Comparison of ENCODE assay signal across 11 mouse cellular contexts in the genomic region with DNA sequence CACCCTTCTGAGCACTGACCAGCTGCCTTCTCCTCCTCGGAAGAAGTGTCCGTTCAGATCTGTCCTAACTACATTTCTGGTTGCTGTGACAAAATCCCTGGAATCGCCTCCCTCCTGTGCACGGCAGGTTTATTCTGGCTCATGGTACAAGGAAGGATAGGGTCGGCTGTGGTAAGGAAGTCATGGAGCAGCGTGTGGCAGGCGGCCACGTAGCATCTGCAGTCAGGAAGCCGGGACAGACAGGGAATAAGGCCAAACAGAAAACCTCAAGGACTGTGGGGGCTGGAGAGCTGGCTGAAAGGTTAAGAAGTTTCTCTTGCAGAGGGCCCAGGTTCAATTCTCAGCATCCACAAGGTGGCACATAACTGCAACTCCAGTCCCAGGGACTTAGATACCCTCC.
A peak's percentile ranks its signal among the peaks of the same experiment; 100 is the strongest.
DNase-seq lines count a peak whose midpoint lies in the region; ATAC-seq and TF ChIP-seq lines count a peak whose summit lies in the region.
"Had no signal": no experiment of that assay in that cellular context is flagged by ENCODE, and none has a peak within 500 bp of the region (broad histone marks: within the 10 kb centered on the region; RNA-seq: fewer than 3 reads in every experiment).

No protein-coding gene starts in this region.

- H3K36me3 ChIP-seq in intestine, embryonic 15.5 days, result no peaks in the 10 kb centered on the region
- H3K36me3 ChIP-seq: forebrain, embryonic 10.5 days had no signal

- no peak overlapping the region for H3K9ac ChIP-seq in intestine, embryonic 15.5 days

- 0 out of 2 replicates have a peak overlapping the region, but pooled peaks have one; percentile 20 for H3K27ac ChIP-seq in gastrocnemius, adult 2 months
- H3K27ac ChIP-seq in intestine, embryonic 15.5 days, result no peak overlapping the region
- H3K27ac ChIP-seq: forebrain, embryonic 10.5 days had no signal

- ATAC-seq in intestine, embryonic 15.5 days, result no peak
- no peak for ATAC-seq in megakaryocyte progenitor cell, adult 5-6 weeks (replicated peaks; ENCODE audit: poor library complexity)

- WGBS in intestine, embryonic 15.5 days, result 39% methylated on average over 9 of the region's 9 CpGs

- intact Hi-C loops in gastrocnemius, adult 2 months (cut with DNase I), result no loop called here

- peaks cover 26% of the 10 kb centered on the region for H3K4me1 ChIP-seq in intestine, embryonic 15.5 days (replicated peaks)
- H3K4me1 ChIP-seq: forebrain, embryonic 10.5 days had no signal

- no peaks in the 10 kb centered on the region for H3K27me3 ChIP-seq in intestine, embryonic 15.5 days (replicated peaks)

- DNase-seq in gastrocnemius, adult 2 months, result no peak
- no peak for DNase-seq in gastrocnemius, postnatal 4 days (ENCODE audit: low spot score in 2 of 2)
- peak; percentile 82 for DNase-seq in 3T3-L1 (ENCODE audit: low read depth, low spot score)
- DNase-seq in fibroblast of lung, adult 2 months (ENCODE audit: low read depth), result peak; percentile 90
- no peak for DNase-seq in spleen, postnatal 4 days (ENCODE audit: low spot score in 2 of 2)
- DNase-seq in cerebellum, adult 11 months, result no peak
- DNase-seq: kidney, adult 18-20 months; lung, adult 2 months had no signal

- TF ChIP-seq CTCF in gastrocnemius, adult 2 months (IDR thresholded peaks at IDR 0.05), result no peak

- H3K4me2 ChIP-seq in intestine, embryonic 15.5 days (replicated peaks), result peak overlapping the region; percentile 22; the same call in 1 of the 2 replicates

- peak overlapping the region; percentile 45 for H3K4me3 ChIP-seq in gastrocnemius, adult 2 months
- no peak overlapping the region for H3K4me3 ChIP-seq in intestine, embryonic 15.5 days (replicated peaks)
- H3K4me3 ChIP-seq: forebrain, embryonic 10.5 days had no signal

- H3K9me3 ChIP-seq in intestine, embryonic 15.5 days, result no peaks in the 10 kb centered on the region
- H3K9me3 ChIP-seq: forebrain, embryonic 10.5 days had no signal

Comparison
In these comparisons a context has a peak if more than half of its experiments do, and no peak if none do; other contexts are left out.
1. DNase-seq: peak in 3T3-L1 (single experiment) and fibroblast of lung, adult 2 months (single experiment); none in gastrocnemius, adult 2 months (single experiment), gastrocnemius, postnatal 4 days (0 of 2), spleen, postnatal 4 days (0 of 2) and cerebellum, adult 11 months (single experiment).